Mouse (Mus musculus): Measurements from ENCODE around the gene Gprc5b.

DNA sequence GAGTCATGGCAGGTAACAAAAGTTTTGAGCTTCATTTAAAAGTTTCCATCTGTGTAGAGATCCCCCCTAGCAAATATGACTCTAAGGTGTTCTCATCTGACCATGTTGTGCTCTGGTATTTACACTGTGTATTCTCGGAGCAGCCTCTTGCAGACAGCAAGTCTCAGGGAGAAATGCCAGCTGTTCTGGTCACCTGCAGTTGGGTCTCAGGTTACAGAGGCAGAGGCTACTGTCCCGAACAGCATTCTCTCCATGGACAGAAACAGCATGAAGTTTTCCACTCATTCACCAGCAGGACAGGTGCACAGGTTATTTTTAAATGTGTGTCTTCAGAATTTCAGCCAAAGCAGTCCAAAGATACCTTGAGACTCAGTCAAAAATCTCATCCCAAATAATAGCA is 50.1 kb downstream of the Gprc5b start:
- TF ChIP-seq CTCF (IDR thresholded peaks at IDR 0.05; ENCODE audit: low read depth) (no peak), EP300 (optimal IDR thresholded peaks at IDR 0.05) (no peak)

Data from stomach, postnatal 0 days (tissue).